Mouse (Mus musculus) brain, embryonic 18.5 days (tissue): ENCODE measurements around the gene 2210408I21Rik.

Experiments
- DNase-seq: peaks from one replicate; pipeline ENCODE4 v3.0.0-alpha.2; 2012; ENCODE audit warnings: low read depth, low spot score

2210408I21Rik gene

DNA sequence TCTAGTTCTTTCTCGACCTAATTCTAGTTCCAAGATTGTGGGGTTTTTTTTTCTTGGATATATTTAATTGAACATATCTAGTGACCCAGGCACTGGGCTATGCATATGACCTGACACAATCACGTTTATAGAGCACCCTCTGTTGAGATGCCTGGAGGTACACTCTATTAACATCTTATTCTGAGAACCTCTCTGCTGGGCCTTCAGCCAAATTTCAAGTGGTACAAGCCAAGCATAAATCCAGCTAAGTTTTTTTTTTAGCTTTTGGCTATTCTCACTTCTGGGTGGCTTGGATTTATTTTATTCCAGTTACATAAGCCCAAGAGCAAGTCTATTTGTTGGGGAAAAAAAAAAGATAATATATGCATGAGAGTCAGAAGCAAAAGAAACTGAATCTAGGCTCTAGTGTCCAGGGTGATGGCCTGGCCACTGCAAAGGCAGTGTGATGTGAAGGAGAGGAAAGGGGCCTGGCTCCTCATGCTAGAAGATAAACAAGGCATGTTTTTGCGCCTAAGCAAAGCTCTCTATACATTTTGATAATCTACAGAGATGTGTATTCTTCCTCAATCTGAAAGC lies 139.9 kb downstream of the 2210408I21Rik start:
- DNase-seq = no peak

DNA sequence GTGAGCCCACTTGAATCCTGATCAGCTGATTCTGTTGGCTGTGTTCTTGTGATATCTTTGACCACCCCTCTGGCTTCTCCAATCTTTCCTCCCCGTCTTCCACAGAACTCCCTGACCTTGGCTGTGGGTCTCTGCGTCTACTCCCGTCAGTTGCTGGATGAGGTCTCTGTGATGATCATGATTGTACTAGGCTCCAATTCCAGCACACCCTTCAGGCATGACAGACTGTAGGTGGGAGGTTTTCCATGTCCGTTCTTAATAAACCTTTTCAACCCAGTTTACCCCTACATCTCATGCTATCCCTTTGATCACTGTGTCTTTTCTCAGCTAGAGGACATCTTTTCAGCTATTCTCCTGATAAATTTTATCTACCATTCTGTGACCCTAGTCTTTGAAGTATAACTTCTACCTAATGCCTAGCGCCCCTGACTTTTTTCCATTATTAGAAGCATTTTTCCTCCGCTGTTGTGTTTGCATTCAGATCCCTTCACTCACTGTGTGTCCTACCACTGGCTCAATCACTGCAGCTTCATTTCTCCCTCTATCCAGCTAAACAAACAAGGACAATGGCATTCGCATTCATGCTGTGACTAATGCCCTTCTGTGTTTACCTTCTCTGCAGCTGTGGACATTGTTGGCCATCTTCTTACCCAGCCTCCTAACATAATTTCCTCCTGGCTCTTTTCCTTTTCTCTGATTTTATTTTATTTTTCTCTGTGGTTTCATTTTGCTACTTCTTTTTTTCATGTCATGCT lies 143.5 kb downstream of the 2210408I21Rik start:
- no peak for DNase-seq

DNA sequence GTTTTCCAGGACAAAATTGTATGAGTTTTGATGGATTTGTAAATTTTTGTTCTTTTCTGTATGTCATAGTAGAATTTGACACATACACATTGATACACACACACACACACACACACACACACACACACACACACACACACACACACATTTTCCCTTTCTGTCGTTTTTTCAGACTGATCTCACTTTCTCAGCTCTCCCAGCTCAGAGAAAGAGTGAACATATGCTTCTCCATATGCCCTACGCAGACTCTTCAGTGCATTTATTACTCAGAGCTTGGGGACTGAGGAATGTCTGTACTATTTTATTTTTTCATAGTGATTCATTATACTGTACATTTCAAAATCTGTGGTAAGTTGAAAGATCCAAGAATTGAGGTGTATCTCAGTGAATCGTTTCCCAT lies 160.2 kb downstream of the 2210408I21Rik start:
- peak; percentile 78 for DNase-seq

DNA sequence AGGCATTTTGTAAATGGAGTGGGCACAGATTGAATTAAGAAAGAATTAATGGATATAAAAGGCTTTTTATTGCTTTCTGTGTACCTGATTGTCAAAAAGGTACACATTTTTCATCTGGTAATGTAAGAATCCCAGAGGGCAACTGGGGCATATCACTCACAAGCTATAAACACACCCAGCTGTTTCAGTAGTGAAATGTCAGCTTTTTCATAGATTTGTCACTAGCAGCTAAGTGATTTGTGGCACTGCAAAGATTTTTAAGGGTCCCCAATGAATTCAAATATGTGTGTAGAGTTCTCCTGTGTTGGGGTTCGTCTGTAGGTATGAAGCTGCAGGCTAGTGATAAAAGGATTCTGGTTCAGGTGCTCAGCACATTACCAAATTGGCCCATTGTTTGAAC lies 188.8 kb downstream of the 2210408I21Rik start:
- DNase-seq = no peak

DNA sequence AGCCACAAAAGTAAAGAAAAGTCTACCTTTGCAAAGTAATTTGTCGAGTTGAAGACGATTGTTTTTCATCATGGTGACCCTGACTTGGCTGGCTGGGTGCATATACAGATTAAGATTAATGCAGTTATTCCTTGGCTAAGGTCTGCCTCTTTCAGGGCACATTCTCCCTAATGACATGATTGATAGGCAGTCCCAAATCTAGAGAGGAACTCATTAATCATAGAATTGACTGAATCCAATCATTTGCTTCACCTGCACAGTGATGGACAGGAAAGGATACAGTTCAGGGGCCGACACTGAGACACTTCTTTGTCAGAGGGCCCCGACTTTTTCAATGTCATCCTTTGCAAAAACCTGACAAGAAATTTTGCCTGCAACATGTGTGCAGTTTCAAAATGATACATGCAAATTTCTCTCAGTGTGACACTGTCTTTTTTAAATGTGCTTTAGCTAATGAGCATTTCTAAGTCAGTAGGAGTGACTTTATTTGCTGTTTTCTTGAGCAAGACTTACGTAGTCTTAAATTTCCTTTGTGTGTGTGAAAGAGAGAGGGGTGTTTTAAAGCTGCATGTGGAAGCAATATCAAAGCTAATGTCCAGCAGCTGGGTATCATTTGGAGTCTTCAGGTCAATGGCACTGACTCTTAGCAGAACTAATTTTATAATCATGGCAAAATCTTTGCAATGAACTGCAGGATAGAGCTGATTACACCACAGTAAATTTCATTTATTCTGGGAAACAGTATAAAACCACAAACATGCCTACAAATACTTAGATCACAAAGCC lies 191.0 kb downstream of the 2210408I21Rik start:
- DNase-seq = no peak

DNA sequence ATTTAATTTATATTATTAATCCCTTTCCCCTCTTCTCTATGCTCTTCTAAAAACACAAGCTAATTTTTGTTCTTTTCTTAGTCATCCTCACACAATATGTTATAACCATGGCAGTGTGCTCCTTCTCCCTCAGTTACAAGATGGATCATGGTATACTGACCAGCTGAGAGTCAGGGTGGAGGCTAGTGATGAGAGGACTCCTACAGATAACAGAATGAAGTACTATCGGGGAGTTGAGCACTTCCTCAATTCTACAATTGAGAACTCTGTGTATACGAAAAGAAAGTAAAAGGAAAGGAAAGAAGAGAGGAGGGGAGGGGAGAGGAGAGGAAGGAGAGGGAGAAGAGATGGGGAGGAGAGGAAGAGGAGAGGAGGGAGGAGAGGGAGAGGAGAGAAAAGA lies 206.8 kb downstream of the 2210408I21Rik start:
- no peak for DNase-seq

DNA sequence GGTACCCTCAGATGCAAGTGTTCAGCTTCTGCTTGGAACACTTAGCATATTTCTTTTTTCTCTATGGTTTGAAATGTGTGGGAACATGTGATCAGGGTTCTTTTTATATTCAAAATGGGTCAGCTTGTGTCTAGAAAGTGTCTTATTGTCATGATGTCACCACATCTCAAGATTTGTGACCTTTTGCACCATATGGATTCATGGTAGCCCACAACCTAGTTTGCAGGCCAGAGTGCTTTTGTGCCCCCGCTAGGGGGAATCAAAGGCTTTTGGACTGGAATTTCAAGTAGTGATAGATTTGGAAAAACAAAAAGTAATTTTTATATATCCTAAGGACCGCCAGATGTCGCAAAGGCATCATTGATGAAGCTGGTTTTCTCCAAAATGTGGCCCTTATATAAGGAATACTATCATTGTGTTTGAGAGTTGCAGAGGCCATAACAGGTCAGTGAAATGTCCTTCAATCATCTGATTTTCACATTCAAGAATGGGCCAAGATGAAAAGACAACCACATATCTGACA lies 250.2 kb downstream of the 2210408I21Rik start:
- no peak for DNase-seq

DNA sequence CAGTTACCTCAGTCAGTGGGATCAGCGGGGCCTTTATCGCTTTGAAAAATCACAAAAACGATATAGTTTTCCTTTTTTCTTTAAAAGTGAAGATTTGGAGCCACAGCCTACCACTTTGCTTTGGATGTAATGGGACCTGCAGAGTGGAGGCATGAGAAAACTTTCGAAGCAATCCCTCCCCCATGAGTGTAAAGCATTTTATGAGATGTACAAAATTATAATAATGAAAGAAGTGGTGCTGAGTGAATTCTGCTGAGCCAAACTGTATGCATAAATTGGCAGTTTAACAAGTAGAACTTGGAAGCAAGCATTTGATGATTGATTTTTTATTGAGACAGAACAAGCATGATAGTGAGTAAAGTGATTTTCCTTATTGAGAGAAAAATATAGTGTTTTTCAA lies 250.7 kb downstream of the 2210408I21Rik start:
- DNase-seq = no peak

DNA sequence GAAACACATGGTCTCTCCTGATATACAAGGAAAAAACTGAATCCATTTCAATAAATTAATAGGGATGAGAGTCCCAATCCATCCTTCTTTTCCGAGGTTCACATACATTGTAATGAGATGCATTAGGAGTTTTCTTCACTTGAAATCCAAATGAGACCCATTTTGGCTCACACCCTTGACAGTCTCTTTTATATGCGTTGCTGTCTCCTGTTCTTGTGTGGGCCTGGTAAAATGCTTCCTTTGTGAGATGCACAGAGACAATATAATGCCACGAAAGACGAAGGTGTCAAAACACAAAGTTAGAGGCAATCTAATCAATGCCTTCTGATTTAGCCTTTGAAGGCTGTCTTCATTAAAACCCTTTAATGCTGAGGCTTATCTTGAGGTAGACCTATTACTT lies 252.8 kb downstream of the 2210408I21Rik start:
- DNase-seq = no peak

DNA sequence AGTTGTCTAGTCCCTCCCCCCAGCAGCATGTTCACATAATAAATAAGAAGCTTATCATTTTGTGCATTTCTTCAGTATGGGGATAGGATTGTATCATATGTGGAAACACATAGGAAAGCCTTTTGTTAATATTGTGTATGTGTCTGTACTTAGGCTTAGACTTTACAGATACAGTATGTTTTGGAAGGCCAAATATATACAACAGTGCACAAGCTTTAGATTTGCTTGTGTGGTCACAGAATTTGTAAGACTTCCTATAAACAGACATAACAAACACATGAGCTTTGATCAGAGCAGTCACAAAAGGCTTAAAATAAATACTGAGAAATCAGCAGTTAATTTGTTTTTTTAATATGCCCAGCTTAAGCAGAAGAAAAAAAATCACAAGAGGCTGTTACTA lies 253.9 kb downstream of the 2210408I21Rik start:
- no peak for DNase-seq

DNA sequence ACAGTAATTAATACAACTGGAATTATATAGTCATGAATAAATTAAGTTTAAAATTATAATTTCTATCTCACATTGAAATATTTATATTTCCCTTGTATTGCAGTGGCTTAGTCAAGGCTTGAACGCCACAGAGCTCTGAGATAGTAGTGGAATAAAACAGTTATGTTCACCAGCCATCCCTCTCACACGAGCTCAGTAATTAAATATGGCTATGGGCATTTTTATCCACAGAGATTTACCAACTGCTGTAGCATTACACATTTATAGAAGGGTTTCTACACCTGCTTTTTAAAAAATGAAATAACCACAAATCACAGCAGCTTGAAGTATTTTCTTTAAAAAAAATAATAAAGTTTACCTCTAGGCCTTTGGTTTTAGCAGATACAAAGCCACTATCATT lies 261.0 kb downstream of the 2210408I21Rik start:
- DNase-seq = no peak

DNA sequence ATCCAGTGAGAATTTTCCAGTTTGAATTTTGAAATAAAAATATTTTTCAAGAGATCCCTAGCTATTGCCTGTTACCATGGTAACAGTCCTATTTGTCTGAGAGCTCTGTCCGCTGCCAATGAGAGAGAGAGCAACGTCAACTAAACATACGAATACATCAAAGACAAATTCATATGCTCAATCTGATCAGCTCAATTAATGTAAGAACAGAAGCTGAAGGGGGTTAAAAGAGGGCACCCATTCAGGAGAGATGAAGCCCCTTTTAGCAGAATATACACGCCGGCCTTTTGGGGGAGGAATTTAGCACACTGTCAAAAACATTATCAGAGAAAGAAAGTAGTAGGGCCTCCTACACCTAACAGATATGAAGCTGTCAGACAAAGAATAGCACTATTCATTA lies 261.6 kb downstream of the 2210408I21Rik start:
- DNase-seq = peak; percentile 73

DNA sequence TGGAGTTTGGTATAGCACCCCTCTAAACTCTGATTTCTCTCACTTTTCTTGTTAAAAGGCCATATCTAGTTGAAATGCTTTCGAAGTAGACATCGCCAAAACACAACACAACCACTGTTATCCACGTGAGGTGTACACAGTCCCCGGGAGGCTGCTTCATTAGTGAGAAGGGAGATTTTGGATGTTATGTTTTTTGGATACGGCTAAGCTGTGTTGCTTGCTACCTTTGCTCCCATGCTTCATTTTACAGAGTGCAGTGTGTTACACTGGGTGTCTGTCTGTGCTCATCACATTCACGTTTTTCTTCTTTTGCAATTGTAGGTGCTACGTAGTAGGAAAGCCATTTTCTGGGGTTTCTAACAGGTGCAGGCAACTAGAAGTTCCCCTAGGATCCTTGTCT lies 262.3 kb downstream of the 2210408I21Rik start:
- no peak for DNase-seq

DNA sequence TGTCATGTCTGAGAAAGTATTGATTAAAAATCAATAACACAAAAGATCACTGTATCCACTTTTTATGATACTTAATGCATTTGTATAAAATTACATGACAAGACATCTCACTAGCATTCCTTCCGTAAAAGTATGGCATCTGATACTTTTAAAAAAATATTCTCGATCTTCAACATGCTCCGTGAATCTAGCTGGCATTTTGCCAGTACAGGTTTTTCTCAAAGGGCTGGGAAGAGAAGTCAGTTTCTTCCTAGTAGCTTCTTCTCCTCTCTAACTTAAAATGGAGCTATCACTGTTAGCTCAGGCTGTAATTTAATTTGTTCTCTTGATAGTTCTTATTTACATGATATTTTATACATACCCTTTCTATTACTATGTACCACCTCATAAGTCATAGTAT lies 263.1 kb downstream of the 2210408I21Rik start:
- DNase-seq = no peak

DNA sequence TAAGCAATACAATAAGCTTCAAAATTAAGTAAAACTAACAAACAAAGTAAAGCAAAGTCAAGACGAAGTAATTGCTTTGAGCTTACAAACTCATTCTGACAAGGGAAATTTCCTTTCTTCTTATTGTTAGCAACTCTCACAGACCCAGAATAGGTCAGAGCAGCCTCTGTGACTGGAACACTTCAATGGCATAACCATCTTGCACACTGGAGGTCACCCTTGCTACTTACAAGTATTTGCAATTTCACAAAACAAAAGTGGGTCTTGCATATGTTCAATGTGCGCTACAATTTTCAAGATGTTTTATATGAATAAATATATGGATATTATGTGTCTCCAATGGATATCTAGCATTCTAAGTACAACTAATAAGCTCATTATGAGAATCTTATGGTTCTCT lies 265.4 kb downstream of the 2210408I21Rik start:
- no peak for DNase-seq

DNA sequence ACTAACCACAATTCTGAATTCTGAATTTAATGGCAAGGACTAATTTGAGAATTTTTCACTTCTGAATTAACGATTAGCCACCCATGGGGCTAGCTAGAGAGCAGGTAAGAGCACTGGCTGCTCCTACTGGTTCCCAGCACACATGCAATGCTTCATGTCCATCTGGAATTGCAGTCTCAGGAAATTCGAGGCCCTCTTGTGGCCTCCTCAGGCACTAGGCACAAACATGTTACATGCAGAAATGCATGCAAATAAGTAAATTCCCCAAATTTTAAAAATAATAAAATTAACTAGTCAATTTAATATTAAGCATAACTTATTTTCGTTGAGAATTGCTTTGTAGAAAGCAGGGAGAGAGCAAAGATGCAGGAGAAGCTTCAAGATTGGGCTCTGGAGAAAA lies 273.2 kb downstream of the 2210408I21Rik start:
- no peak for DNase-seq

DNA sequence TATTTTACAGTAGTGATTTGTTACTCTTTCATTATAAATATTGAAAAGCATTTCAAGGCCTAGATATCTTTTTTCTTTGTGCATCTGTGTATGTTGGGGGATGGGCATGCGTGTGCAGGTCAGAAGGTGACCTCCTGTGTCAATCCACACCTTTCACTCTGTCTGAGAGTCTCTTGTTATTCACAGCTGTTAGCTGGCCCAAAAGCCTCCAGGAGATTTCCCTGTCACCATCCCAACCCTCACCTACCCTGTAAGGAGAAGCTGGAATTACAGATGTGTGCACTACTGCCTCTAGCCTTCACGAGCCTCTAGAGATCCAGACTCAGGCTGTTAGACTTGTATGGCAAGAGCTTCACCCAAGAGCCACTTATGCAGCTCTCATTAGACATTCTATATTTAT lies 274.5 kb downstream of the 2210408I21Rik start:
- no peak for DNase-seq

DNA sequence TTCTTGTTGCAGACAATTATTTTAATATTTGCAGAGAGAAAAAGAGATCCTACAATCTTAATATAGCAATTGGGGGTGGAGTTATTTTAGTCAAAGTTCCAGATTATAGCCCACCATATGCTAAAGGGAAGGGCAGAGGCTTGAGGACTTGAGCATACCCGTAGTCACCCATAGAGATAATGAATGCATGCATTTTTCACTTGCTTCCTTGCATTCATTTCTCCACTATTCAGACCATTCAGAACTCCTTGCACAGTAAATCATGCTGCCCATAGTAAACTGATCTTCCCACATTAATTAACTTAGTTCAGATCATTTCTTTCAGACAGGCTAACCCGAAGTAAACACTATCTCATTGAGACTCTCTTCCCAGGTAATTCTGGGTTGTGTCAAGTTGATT lies 277.5 kb downstream of the 2210408I21Rik start:
- no peak for DNase-seq

DNA sequence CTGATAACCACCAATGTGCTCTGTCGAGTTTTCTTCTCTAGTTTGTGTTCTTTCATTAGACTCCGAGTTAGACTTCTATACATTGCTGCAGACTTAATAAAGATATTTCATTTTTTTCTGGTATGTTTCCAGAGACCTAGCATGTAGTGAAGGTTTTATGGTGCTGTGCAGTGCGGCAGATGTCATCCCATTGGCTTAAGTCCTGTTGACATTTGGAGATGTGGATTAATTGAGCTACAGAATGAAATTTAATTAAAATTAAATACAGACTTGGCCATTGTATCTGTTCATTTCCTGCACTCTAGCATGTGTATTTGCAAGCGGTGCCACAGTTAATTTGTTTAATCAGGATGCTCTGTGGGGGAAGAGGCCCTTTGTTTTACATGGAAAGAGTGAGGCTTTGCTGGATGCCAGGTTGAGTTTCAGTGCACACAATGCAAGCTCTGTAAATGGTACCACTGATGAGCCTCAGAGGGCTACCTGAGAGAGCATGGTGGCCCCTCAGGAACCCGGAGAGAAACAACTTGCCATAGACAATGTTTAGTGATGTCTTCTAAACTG lies 314.7 kb downstream of the 2210408I21Rik start:
- peak; percentile 4 for DNase-seq

DNA sequence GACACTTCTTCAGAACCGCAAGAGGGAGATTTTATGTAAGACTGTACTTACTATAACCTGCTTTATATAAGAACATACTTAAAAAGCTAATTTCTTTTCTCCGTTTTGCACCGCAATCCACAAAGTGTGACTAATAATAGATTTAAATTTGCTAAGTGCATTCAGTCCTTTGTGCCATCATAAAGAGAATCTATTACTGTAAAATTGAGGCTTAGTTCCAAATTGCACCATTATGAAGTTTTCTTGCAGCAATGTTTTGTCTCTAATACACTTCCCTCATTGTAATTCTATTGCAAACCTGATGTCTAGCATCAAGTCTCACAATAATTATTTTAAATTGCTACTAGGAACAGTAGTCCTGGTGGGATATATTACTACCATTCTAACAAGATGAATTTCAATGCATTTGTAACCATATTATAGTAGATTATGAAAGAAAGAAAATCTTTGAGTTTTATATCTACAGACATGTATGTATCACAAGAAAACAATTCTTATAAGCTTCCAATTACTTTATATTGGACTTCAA lies 334.8 kb downstream of the 2210408I21Rik start:
- DNase-seq = no peak

DNA sequence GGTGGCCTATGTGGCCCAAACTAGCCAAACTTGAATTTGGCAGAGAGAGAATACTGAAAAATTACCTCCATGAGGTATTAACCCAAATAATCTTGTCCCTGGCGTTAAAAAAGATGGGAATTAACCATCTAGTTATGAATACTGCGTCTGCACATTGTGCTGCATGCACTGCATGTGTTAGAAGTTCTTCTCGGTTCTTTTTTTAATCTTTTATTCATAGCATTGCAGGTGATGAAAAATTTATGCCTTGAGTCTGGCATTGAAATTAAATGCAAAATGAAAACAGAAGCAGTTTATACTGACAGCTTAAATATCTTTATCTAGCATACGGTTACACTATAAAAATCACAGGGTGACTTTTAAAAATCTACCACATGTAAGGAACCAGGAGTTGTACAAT lies 341.1 kb downstream of the 2210408I21Rik start:
- DNase-seq = no peak
